Mouse (Mus musculus): Measurements from ENCODE around the gene Tfdp2. TPM values are rescaled to one million over a fixed set of nuclear protein-coding genes. Genes with fewer than 3 reads are reported as not detected.
"Not testable (repeated sequence)": the region's sequence is repeated elsewhere in the genome, so short reads cannot be mapped to it uniquely, and the experiment has no call there.

The Tfdp2 gene
- polyA plus RNA-seq, 1 experiment: 1.9 TPM

GRCm38 (mm10) chr9:96324502-96324901 is 128.4 kb downstream of the Tfdp2 start:
- Histone ChIP-seq H3K4me1 (peaks cover 9% of the 10 kb centered on the region), H3K9me3 (no peaks in the 10 kb centered on the region), H3K27me3 (replicated peaks) (no peaks in the 10 kb centered on the region), H3K36me3 (replicated peaks; ENCODE audit: low read length) (peaks cover 22% of the 10 kb centered on the region), H3K4me3 (replicated peaks) (no peak overlapping the region)
- TF ChIP-seq GATA1 (IDR thresholded peaks at IDR 0.05; ENCODE audit: borderline replicate concordance, low read length): no peak
- TF ChIP-seq FLI1 (IDR thresholded peaks at IDR 0.05; ENCODE audit: low read length): no peak

GRCm38 (mm10) chr9:96326496-96326923 is 130.4 kb downstream of the Tfdp2 start:
- Histone ChIP-seq H3K27me3 (replicated peaks) (no peaks in the 10 kb centered on the region), H3K9me3 (no peaks in the 10 kb centered on the region), H3K4me3 (replicated peaks) (no peak overlapping the region), H3K36me3 (replicated peaks; ENCODE audit: low read length) (peaks cover 26% of the 10 kb centered on the region), H3K4me1 (peaks cover 9% of the 10 kb centered on the region)
- TF ChIP-seq GATA1 (IDR thresholded peaks at IDR 0.05; ENCODE audit: borderline replicate concordance, low read length) (no peak), FLI1 (IDR thresholded peaks at IDR 0.05; ENCODE audit: low read length) (no peak)

- Histone ChIP-seq H3K36me3 (replicated peaks; ENCODE audit: low read length) (peaks cover 31% of the 10 kb centered on the region), H3K4me3 (replicated peaks) (no peak overlapping the region), H3K4me1 (peaks cover 9% of the 10 kb centered on the region), H3K27me3 (replicated peaks) (no peaks in the 10 kb centered on the region), H3K9me3 (no peaks in the 10 kb centered on the region)
- TF ChIP-seq GATA1 (IDR thresholded peaks at IDR 0.05; ENCODE audit: borderline replicate concordance, low read length) (no peak), FLI1 (IDR thresholded peaks at IDR 0.05; ENCODE audit: low read length) (no peak)
These were observed 132.2 kb downstream of the Tfdp2 start for GRCm38 (mm10) chr9:96328226-96328625.

GRCm38 (mm10) chr9:96331146-96331545 is 135.1 kb downstream of the Tfdp2 start:
- no peaks in the 10 kb centered on the region for H3K9me3 ChIP-seq
- no peaks in the 10 kb centered on the region for H3K27me3 ChIP-seq (replicated peaks)
- H3K36me3 ChIP-seq (replicated peaks; ENCODE audit: low read length): peaks cover 60% of the 10 kb centered on the region
- H3K4me3 ChIP-seq (replicated peaks): no peak overlapping the region
- no peak for TF ChIP-seq GATA1 (IDR thresholded peaks at IDR 0.05; ENCODE audit: borderline replicate concordance, low read length)
- peaks cover 3% of the 10 kb centered on the region for H3K4me1 ChIP-seq

GRCm38 (mm10) chr9:96345750-96346149 is 149.7 kb downstream of the Tfdp2 start:
- Histone ChIP-seq H3K4me3 (replicated peaks) (no peak overlapping the region), H3K27me3 (replicated peaks) (no peaks in the 10 kb centered on the region), H3K4me1 (peaks cover 21% of the 10 kb centered on the region), H3K36me3 (replicated peaks; ENCODE audit: low read length) (peaks cover 54% of the 10 kb centered on the region), H3K9me3 (no peaks in the 10 kb centered on the region)
- no peak for TF ChIP-seq FLI1 (IDR thresholded peaks at IDR 0.05; ENCODE audit: low read length)
- no peak for TF ChIP-seq GATA1 (IDR thresholded peaks at IDR 0.05; ENCODE audit: borderline replicate concordance, low read length)

- H3K9me3 ChIP-seq: no peaks in the 10 kb centered on the region
- no peaks in the 10 kb centered on the region for H3K27me3 ChIP-seq (replicated peaks)
- H3K4me1 ChIP-seq: peaks cover 36% of the 10 kb centered on the region
- H3K4me3 ChIP-seq (replicated peaks): no peak overlapping the region
- no peak for TF ChIP-seq GATA1 (IDR thresholded peaks at IDR 0.05; ENCODE audit: borderline replicate concordance, low read length)
- no peak for TF ChIP-seq FLI1 (IDR thresholded peaks at IDR 0.05; ENCODE audit: low read length)
- peaks cover 37% of the 10 kb centered on the region for H3K36me3 ChIP-seq (replicated peaks; ENCODE audit: low read length)
These were observed 152.8 kb downstream of the Tfdp2 start for GRCm38 (mm10) chr9:96348885-96349284.

GRCm38 (mm10) chr9:96350010-96350409 is 153.9 kb downstream of the Tfdp2 start:
- no peak for TF ChIP-seq GATA1 (IDR thresholded peaks at IDR 0.05; ENCODE audit: borderline replicate concordance, low read length)
- Histone ChIP-seq H3K27me3 (replicated peaks) (no peaks in the 10 kb centered on the region), H3K9me3 (no peaks in the 10 kb centered on the region), H3K4me1 (peaks cover 39% of the 10 kb centered on the region), H3K4me3 (replicated peaks) (no peak overlapping the region), H3K36me3 (replicated peaks; ENCODE audit: low read length) (peaks cover 30% of the 10 kb centered on the region)

GRCm38 (mm10) chr9:96350476-96350875 is 154.4 kb downstream of the Tfdp2 start:
- peaks cover 40% of the 10 kb centered on the region for H3K4me1 ChIP-seq
- H3K9me3 ChIP-seq: no peaks in the 10 kb centered on the region
- no peak for TF ChIP-seq FLI1 (IDR thresholded peaks at IDR 0.05; ENCODE audit: low read length)
- TF ChIP-seq GATA1 (IDR thresholded peaks at IDR 0.05; ENCODE audit: borderline replicate concordance, low read length): no peak
- no peaks in the 10 kb centered on the region for H3K27me3 ChIP-seq (replicated peaks)
- no peak overlapping the region for H3K4me3 ChIP-seq (replicated peaks)
- H3K36me3 ChIP-seq (replicated peaks; ENCODE audit: low read length): peaks cover 28% of the 10 kb centered on the region

GRCm38 (mm10) chr9:96351771-96352170 is 155.7 kb downstream of the Tfdp2 start:
- Histone ChIP-seq H3K36me3 (replicated peaks; ENCODE audit: low read length) (peaks cover 27% of the 10 kb centered on the region), H3K4me1 (peaks cover 47% of the 10 kb centered on the region)
- not testable (repeated sequence) for H3K9me3 ChIP-seq; H3K4me3 ChIP-seq (replicated peaks); H3K27me3 ChIP-seq (replicated peaks)

GRCm38 (mm10) chr9:96353121-96353769 is 157.2 kb downstream of the Tfdp2 start:
- Histone ChIP-seq H3K9me3 (no peaks in the 10 kb centered on the region), H3K4me1 (peaks cover 51% of the 10 kb centered on the region), H3K27me3 (replicated peaks) (no peaks in the 10 kb centered on the region), H3K4me3 (replicated peaks) (no peak overlapping the region), H3K36me3 (replicated peaks; ENCODE audit: low read length) (peaks cover 31% of the 10 kb centered on the region)
- TF ChIP-seq FLI1 (IDR thresholded peaks at IDR 0.05; ENCODE audit: low read length) (no peak), GATA1 (IDR thresholded peaks at IDR 0.05; ENCODE audit: borderline replicate concordance, low read length) (no peak)

GRCm38 (mm10) chr9:96353799-96354198 is 157.7 kb downstream of the Tfdp2 start:
- TF ChIP-seq GATA1 (IDR thresholded peaks at IDR 0.05; ENCODE audit: borderline replicate concordance, low read length) (no peak), FLI1 (IDR thresholded peaks at IDR 0.05; ENCODE audit: low read length) (no peak)
- peak overlapping the region; percentile 5 for H3K4me3 ChIP-seq (replicated peaks)
- peaks cover 50% of the 10 kb centered on the region for H3K4me1 ChIP-seq
- peaks cover 35% of the 10 kb centered on the region for H3K36me3 ChIP-seq (replicated peaks; ENCODE audit: low read length)
- H3K27me3 ChIP-seq (replicated peaks): no peaks in the 10 kb centered on the region
- no peaks in the 10 kb centered on the region for H3K9me3 ChIP-seq
